Mouse (Mus musculus): ENCODE data around the gene Mr1.
"Not testable (repeated sequence)": the region's sequence is repeated elsewhere in the genome, so short reads cannot be mapped to it uniquely, and the experiment has no call there.

Gene Mr1

GRCm38 (mm10) chr1:155146572-155146980, at the start of gene Mr1:
Mr1 (minus strand) TSS chr1:155146814.
- peak; percentile 56 to 76 for DNase-seq

GRCm38 (mm10) chr1:155192805-155193368, 46.3 kb upstream of the Mr1 start:
- no peak for DNase-seq

GRCm38 (mm10) chr1:155191671-155192070, 45.1 kb upstream of the Mr1 start:
- DNase-seq = no peak

- no peak for DNase-seq
These were observed 44.6 kb upstream of the Mr1 start for GRCm38 (mm10) chr1:155191219-155191618.

GRCm38 (mm10) chr1:155188656-155189055, 42.0 kb upstream of the Mr1 start:
- no peak for DNase-seq

GRCm38 (mm10) chr1:155184191-155184590, 37.6 kb upstream of the Mr1 start:
- no peak for DNase-seq

- no peak for DNase-seq
These were observed 31.7 kb upstream of the Mr1 start for GRCm38 (mm10) chr1:155178192-155178924.

GRCm38 (mm10) chr1:155174424-155174823, 27.8 kb upstream of the Mr1 start:
- DNase-seq = no peak

- DNase-seq = not testable (repeated sequence)
These were observed 27.0 kb upstream of the Mr1 start for GRCm38 (mm10) chr1:155173644-155174016.

- no peak for DNase-seq
These were observed 26.5 kb upstream of the Mr1 start for GRCm38 (mm10) chr1:155172895-155173643.

GRCm38 (mm10) chr1:155169935-155170334, 23.3 kb upstream of the Mr1 start:
- no peak for DNase-seq

GRCm38 (mm10) chr1:155167453-155167852, 20.8 kb upstream of the Mr1 start:
- no peak for DNase-seq

- peak; percentile 48 to 73 for DNase-seq
These were observed 12.4 kb upstream of the Mr1 start for GRCm38 (mm10) chr1:155158970-155159484.

GRCm38 (mm10) chr1:155158141-155158969, 11.7 kb upstream of the Mr1 start, which contains the start of gene Stx6:
Stx6 (plus strand) TSS chr1:155158715.
- DNase-seq = peak; percentile 99 to 100

- no peak for DNase-seq
These were observed 7.3 kb upstream of the Mr1 start for GRCm38 (mm10) chr1:155153906-155154305.

- peak in 1 of 2 experiments; percentile 51 for DNase-seq
These were observed 4.2 kb upstream of the Mr1 start for GRCm38 (mm10) chr1:155150821-155151220.

- no peak for DNase-seq
These were observed 2.8 kb upstream of the Mr1 start for GRCm38 (mm10) chr1:155149403-155149802.

GRCm38 (mm10) chr1:155147228-155147627, 614 bp upstream of the Mr1 start:
- no peak for DNase-seq

- peak; percentile 17 to 21 for DNase-seq
These were observed 994 bp downstream of the Mr1 start for GRCm38 (mm10) chr1:155145620-155146019.

GRCm38 (mm10) chr1:155140076-155140475, 6.5 kb downstream of the Mr1 start:
- DNase-seq = peak; percentile 85 to 90

GRCm38 (mm10) chr1:155138795-155139194, 7.8 kb downstream of the Mr1 start:
- DNase-seq = no peak

GRCm38 (mm10) chr1:155134866-155135265, 11.7 kb downstream of the Mr1 start:
- no peak for DNase-seq

Data from kidney, postnatal 36 days (tissue).